In the genomic region with DNA sequence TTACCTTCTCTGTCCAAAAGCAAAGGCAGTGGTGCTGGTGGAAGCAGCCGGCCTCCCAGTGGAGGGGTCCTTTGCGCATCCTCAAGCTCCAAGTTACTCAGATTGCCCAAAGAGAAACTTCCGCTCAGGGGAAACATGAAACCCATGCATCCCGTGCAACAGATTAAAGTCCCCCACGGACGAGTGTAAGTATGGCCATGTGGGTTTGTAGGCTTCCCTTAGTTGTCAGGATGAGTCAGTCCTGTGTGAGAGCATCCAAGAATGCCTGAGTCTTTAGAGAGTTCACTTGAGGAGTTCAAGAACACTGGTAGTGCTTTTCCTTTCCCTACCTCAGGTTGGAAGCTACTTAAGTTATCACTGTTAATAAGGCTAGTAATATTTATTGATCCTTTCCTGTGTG, we compare ENCODE assay signal across 19 mouse cellular contexts. TPM values are rescaled to one million over a fixed set of nuclear protein-coding genes. Genes with fewer than 3 reads are reported as not detected.
DNase-seq lines count a peak whose midpoint lies in the region; ATAC-seq lines count a peak whose summit lies in the region.
"Had no signal": no experiment of that assay in that cellular context is flagged by ENCODE, and none has a peak within 500 bp of the region (broad histone marks: within the 10 kb centered on the region; RNA-seq: fewer than 3 reads in every experiment).

No protein-coding gene starts in this region.

- ATAC-seq in erythroblast, adult 5-6 weeks (replicated peaks; ENCODE audit: low FRiP score, poor library complexity, severe bottlenecking): peak; percentile 38; the same call in 1 of the 2 replicates
- 0 out of 2 replicates have a peak, but pooled peaks have one; percentile 4 for ATAC-seq in megakaryocyte progenitor cell, adult 5-6 weeks (replicated peaks; ENCODE audit: poor library complexity)
- ATAC-seq: forebrain, embryonic 15.5 days had no signal

- DNase-seq in heart, adult 11 months: peak; percentile 88
- DNase-seq in heart, postnatal 10 days: no peak
- DNase-seq in 416B (ENCODE audit: low read depth): peak; percentile 78
- DNase-seq in adrenal gland, postnatal 14 days: no peak
- no peak for DNase-seq in natural killer cell, adult 2 months (ENCODE audit: low spot score in 2 of 2)
- DNase-seq: adrenal gland, adult 8-10 months; cerebellum, adult 11-12 months; cerebellum, adult 9-11 months; embryo, embryonic 11 days; heart, postnatal 4 days; kidney, adult 18-20 months; kidney, postnatal 25 days; lung, postnatal 36 days; midbrain, embryonic 14.5 days; right cerebral cortex, adult 18-20 months; spleen, adult 18-20 months had no signal

- intact Hi-C loops in heart, postnatal 10 days (cut with DNase I): no loop called here

RNA-seq across cellular contexts. Expression of a gene that starts 33.4 kb away (rescaled TPM):
- total RNA-seq in heart, postnatal 10 days (2021): 100 to 1,000 TPM in 1 of 2 experiments, 10 to 100 TPM in 1; 97.5 to 103 TPM
- 72.7 and 97.2 TPM in 2 replicates for total RNA-seq in erythroblast, adult 5-6 weeks (2015; ENCODE audit: low replicate concordance)
- total RNA-seq in erythroblast, adult 5-6 weeks (2017; ENCODE audit: low replicate concordance): 111 and 119 TPM in 2 replicates
- 181 and 210 TPM in 2 replicates for total RNA-seq in megakaryocyte progenitor cell, adult 5-6 weeks (2015)
- 215 and 237 TPM in 2 replicates for total RNA-seq in megakaryocyte progenitor cell, adult 5-6 weeks (2017)
- 118 and 119 TPM in 2 replicates for total RNA-seq in adrenal gland, postnatal 14 days (2021)

Comparison
In these comparisons a context has a peak if more than half of its experiments do, and no peak if none do; other contexts are left out.
1. DNase-seq: peak in heart, adult 11 months (single experiment) and 416B (single experiment); none in heart, postnatal 10 days (0 of 2), adrenal gland, postnatal 14 days (single experiment) and natural killer cell, adult 2 months (0 of 2).